Mouse (Mus musculus) cerebellum, postnatal 4 days (tissue): ENCODE data around the gene Csk.

ENCODE experiments used
- DNase-seq, 2 experiments: peaks; one replicate each; pipeline ENCODE4 v3.0.0; 2022; ENCODE audit warnings: low spot score in 2 of 2, mixed read lengths in 1 of 2

The Csk gene

GRCm38 (mm10) chr9:57604875-57605274 lies 48.6 kb downstream of the Csk start:
- no peak for DNase-seq

- DNase-seq, result no peak
Observed at GRCm38 (mm10) chr9:57602098-57602497, 51.3 kb downstream of the Csk start.

- DNase-seq, result peak in 1 of 2 experiments; percentile 73
Observed at GRCm38 (mm10) chr9:57601353-57601706, 52.1 kb downstream of the Csk start.

- no peak for DNase-seq
Observed at GRCm38 (mm10) chr9:57600620-57601352, 52.6 kb downstream of the Csk start.

GRCm38 (mm10) chr9:57598851-57599563 lies 54.4 kb downstream of the Csk start:
- DNase-seq, result no peak

GRCm38 (mm10) chr9:57597929-57598382 lies 55.5 kb downstream of the Csk start:
- no peak for DNase-seq

- no peak for DNase-seq
Observed at GRCm38 (mm10) chr9:57597265-57597664, 56.2 kb downstream of the Csk start.

GRCm38 (mm10) chr9:57594174-57594509 lies 59.3 kb downstream of the Csk start:
- no peak for DNase-seq

GRCm38 (mm10) chr9:57593454-57594173 lies 59.8 kb downstream of the Csk start:
- no peak for DNase-seq

GRCm38 (mm10) chr9:57590726-57591125 lies 62.7 kb downstream of the Csk start:
- DNase-seq, result no peak

- peak; percentile 46 to 68 for DNase-seq
Observed at GRCm38 (mm10) chr9:57589224-57590126, 64.0 kb downstream of the Csk start, which contains the start of gene Ulk3. Ulk3 (plus strand) TSS chr9:57589452.

GRCm38 (mm10) chr9:57584991-57585390 lies 68.4 kb downstream of the Csk start:
- no peak for DNase-seq

GRCm38 (mm10) chr9:57577144-57577849 lies 76.1 kb downstream of the Csk start:
- no peak for DNase-seq
